Mouse (Mus musculus): ENCODE measurements around the gene Trpm2. TPM values are rescaled to one million over a fixed set of nuclear protein-coding genes. Genes with fewer than 3 reads are reported as not detected.

Gene Trpm2
- polyA plus RNA-seq (2014; fragmentation: Illumina TruSeq; extraction: RNeasy Lipid Tissue Mini Kit (QIAGEN cat#74804); ENCODE audit: low read depth, low replicate concordance), result not detected

GRCm38 (mm10) chr10:77970481-77970880 lies at the start of gene Trpm2:
Gene Trpm2 (minus strand): TSS chr10:77970563.

GRCm38 (mm10) chr10:78009945-78010293 lies 39.6 kb upstream of the Trpm2 start, which contains the start of gene Pfkl:
Gene Pfkl (minus strand): TSS chr10:78010083.

DNA sequence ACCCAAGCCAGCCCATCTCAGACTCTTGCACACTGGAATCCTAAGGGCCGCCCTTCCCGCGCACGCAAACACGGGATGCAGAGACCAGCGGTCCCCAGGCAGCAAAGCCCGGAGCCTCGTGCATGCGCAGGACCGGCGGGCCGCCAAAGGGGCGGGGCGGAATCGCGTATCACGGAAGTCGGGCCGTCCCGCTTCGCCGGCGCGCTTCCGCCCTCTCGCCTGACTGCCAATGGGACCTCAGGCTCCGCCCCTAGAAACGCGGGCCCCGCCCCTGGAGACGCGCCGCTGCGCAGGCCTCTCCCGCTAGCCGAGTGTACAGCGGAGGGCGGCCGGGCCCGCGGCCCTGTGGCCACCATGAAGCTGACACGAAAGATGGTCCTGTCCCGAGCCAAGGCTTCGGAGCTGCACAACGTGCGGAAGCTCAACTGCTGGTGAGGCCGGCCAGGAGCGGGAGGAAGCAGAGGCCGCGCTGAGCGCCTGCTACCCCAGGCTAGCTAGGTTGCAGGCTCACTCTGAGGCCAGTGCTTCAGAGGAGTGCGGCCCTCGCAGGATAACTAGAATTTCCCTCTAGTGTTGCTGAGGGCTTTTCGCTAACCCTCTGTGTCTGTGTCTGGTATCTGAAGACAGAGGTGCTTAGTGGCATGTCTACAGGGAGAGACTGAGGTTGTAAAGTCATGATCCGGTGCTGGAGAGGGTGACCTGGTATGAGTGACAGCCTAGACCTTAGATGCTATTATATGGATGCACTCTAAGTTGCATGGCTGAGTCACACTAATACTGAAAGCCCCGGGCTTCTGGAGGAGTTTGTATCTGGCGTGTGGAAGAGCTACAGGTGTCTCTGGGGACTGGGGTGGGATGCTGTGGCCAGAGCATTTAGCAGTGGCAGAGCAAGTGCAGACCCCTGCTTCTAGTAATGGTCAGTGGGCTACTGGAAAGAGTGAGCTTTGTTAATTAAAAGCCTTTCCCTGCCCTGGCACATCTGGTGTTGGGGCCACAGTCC lies 8.3 kb upstream of the Trpm2 start, which contains the start of gene 1810043G02Rik:
Gene 1810043G02Rik, plus strand, starts transcription at position 174 of the 1,000 bp plus-strand sequence.

DNA sequence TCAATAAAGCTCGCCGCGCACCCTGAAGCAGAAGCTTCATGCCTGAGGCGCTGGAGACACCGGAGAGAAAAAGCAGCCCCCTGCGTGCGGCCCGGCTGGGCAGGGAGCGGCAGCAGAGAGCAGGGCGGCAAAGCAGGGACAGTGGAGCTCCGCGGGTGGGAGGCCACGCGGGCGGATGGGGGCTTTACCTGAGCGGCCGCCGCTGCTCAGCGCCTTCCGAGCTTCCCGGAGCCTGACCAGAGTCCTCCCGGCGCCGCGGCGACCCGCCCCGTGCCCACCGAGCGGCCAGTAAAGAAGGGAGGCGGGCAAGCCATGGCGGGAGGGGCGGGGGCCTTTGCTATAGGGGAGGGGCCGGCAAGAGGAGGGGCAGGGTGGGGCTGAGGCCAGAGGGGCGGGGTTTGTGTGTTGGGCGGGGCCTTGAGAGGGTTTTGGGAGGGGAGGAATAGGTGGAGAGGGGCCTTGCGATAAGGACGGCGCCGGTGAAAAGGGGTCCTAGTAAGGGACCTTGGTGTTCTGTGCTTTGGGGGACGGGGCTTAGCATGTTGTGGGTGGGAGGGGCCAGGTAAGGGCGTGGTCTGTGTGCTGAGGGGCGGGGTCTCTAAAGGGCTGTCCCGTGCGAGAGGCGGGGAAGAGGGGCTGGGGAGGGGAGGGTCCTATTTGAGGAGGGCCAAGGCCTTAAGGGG lies 68.0 kb downstream of the Trpm2 start, which contains the start of gene Lrrc3:
Gene Lrrc3, minus strand, starts transcription at position 326 of the 683 bp plus-strand sequence.

DNA sequence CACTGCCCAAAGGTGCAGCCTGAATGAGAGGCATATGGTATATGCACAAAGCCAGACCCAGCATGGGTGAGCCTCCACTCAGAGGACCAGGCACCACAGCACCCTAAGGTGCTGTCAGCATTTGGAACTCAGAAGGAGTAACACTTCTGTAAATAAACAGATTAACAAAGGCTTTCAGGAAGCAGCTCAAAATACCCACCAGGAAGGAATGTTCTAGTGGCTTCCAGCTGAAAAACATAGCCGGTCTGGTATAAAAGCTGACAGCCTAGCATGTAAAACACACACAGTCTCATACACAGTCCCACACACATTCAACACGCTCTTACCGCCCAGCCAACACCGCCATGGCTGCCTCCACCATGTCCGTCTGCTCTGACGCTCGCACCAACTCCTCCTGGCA lies 108.7 kb downstream of the Trpm2 start, which contains the start of gene Gm3285:
Gene Gm3285, plus strand, starts transcription at position 301 of the 400 bp plus-strand sequence.

Other genes with a start within 250 kb of the Trpm2 start
- not detected for gene Krtap12-1, start 250.0 kb downstream of the Trpm2 start, polyA plus RNA-seq (2014; fragmentation: Illumina TruSeq; extraction: RNeasy Lipid Tissue Mini Kit (QIAGEN cat#74804); ENCODE audit: low read depth, low replicate concordance)
- gene Gm10100, start 244.1 kb downstream of the Trpm2 start, polyA plus RNA-seq (2014; fragmentation: Illumina TruSeq; extraction: RNeasy Lipid Tissue Mini Kit (QIAGEN cat#74804); ENCODE audit: low read depth, low replicate concordance), result not detected
- not detected for gene Gm18596, start 227.9 kb downstream of the Trpm2 start, polyA plus RNA-seq (2014; fragmentation: Illumina TruSeq; extraction: RNeasy Lipid Tissue Mini Kit (QIAGEN cat#74804); ENCODE audit: low read depth, low replicate concordance)
- not detected for gene Gm9736, start 219.2 kb downstream of the Trpm2 start, polyA plus RNA-seq (2014; fragmentation: Illumina TruSeq; extraction: RNeasy Lipid Tissue Mini Kit (QIAGEN cat#74804); ENCODE audit: low read depth, low replicate concordance)
- not detected for gene Gm3233, start 210.9 kb downstream of the Trpm2 start, polyA plus RNA-seq (2014; fragmentation: Illumina TruSeq; extraction: RNeasy Lipid Tissue Mini Kit (QIAGEN cat#74804); ENCODE audit: low read depth, low replicate concordance)
- not detected for gene Gm3238, start 199.2 kb downstream of the Trpm2 start, polyA plus RNA-seq (2014; fragmentation: Illumina TruSeq; extraction: RNeasy Lipid Tissue Mini Kit (QIAGEN cat#74804); ENCODE audit: low read depth, low replicate concordance)
- not detected for gene Gm7138, start 193.6 kb downstream of the Trpm2 start, polyA plus RNA-seq (2014; fragmentation: Illumina TruSeq; extraction: RNeasy Lipid Tissue Mini Kit (QIAGEN cat#74804); ENCODE audit: low read depth, low replicate concordance)
- not detected for gene Gm3250, start 188.0 kb downstream of the Trpm2 start, polyA plus RNA-seq (2014; fragmentation: Illumina TruSeq; extraction: RNeasy Lipid Tissue Mini Kit (QIAGEN cat#74804); ENCODE audit: low read depth, low replicate concordance)
- gene Gm7137, start 182.4 kb downstream of the Trpm2 start, polyA plus RNA-seq (2014; fragmentation: Illumina TruSeq; extraction: RNeasy Lipid Tissue Mini Kit (QIAGEN cat#74804); ENCODE audit: low read depth, low replicate concordance), result not detected
- gene Gm9639, start 175.5 kb downstream of the Trpm2 start, polyA plus RNA-seq (2014; fragmentation: Illumina TruSeq; extraction: RNeasy Lipid Tissue Mini Kit (QIAGEN cat#74804); ENCODE audit: low read depth, low replicate concordance), result not detected
- not detected for gene Gm19668, start 171.4 kb downstream of the Trpm2 start, polyA plus RNA-seq (2014; fragmentation: Illumina TruSeq; extraction: RNeasy Lipid Tissue Mini Kit (QIAGEN cat#74804); ENCODE audit: low read depth, low replicate concordance)
- gene Gm9507, start 158.7 kb downstream of the Trpm2 start, polyA plus RNA-seq (2014; fragmentation: Illumina TruSeq; extraction: RNeasy Lipid Tissue Mini Kit (QIAGEN cat#74804); ENCODE audit: low read depth, low replicate concordance), result not detected
- not detected for gene Gm2696, start 155.9 kb downstream of the Trpm2 start, polyA plus RNA-seq (2014; fragmentation: Illumina TruSeq; extraction: RNeasy Lipid Tissue Mini Kit (QIAGEN cat#74804); ENCODE audit: low read depth, low replicate concordance)
- not detected for gene Krtap10-4, start 143.5 kb downstream of the Trpm2 start, polyA plus RNA-seq (2014; fragmentation: Illumina TruSeq; extraction: RNeasy Lipid Tissue Mini Kit (QIAGEN cat#74804); ENCODE audit: low read depth, low replicate concordance)
- not detected for gene Krtap10-10, start 134.6 kb downstream of the Trpm2 start, polyA plus RNA-seq (2014; fragmentation: Illumina TruSeq; extraction: RNeasy Lipid Tissue Mini Kit (QIAGEN cat#74804); ENCODE audit: low read depth, low replicate concordance)
- not detected for gene Gm36176, start 123.8 kb downstream of the Trpm2 start, polyA plus RNA-seq (2014; fragmentation: Illumina TruSeq; extraction: RNeasy Lipid Tissue Mini Kit (QIAGEN cat#74804); ENCODE audit: low read depth, low replicate concordance)
- gene Gm10318, start 117.7 kb downstream of the Trpm2 start, polyA plus RNA-seq (2014; fragmentation: Illumina TruSeq; extraction: RNeasy Lipid Tissue Mini Kit (QIAGEN cat#74804); ENCODE audit: low read depth, low replicate concordance), result not detected
- not detected for gene Gm3285, start 108.6 kb downstream of the Trpm2 start, polyA plus RNA-seq (2014; fragmentation: Illumina TruSeq; extraction: RNeasy Lipid Tissue Mini Kit (QIAGEN cat#74804); ENCODE audit: low read depth, low replicate concordance)
- gene Lrrc3, start 68.0 kb downstream of the Trpm2 start, polyA plus RNA-seq (2014; fragmentation: Illumina TruSeq; extraction: RNeasy Lipid Tissue Mini Kit (QIAGEN cat#74804); ENCODE audit: low read depth, low replicate concordance), result 1.7 TPM
- 1.6 TPM for gene 1810043G02Rik, start 8.0 kb upstream of the Trpm2 start, polyA plus RNA-seq (2014; fragmentation: Illumina TruSeq; extraction: RNeasy Lipid Tissue Mini Kit (QIAGEN cat#74804); ENCODE audit: low read depth, low replicate concordance)
- 2.0 TPM for gene Pfkl, start 39.5 kb upstream of the Trpm2 start, polyA plus RNA-seq (2014; fragmentation: Illumina TruSeq; extraction: RNeasy Lipid Tissue Mini Kit (QIAGEN cat#74804); ENCODE audit: low read depth, low replicate concordance)
- gene Dnmt3l, start 71.4 kb upstream of the Trpm2 start, polyA plus RNA-seq (2014; fragmentation: Illumina TruSeq; extraction: RNeasy Lipid Tissue Mini Kit (QIAGEN cat#74804); ENCODE audit: low read depth, low replicate concordance), result 39.4 TPM
- not detected for gene Aire, start 73.0 kb upstream of the Trpm2 start, polyA plus RNA-seq (2014; fragmentation: Illumina TruSeq; extraction: RNeasy Lipid Tissue Mini Kit (QIAGEN cat#74804); ENCODE audit: low read depth, low replicate concordance)
- gene Icosl, start 98.7 kb upstream of the Trpm2 start, polyA plus RNA-seq (2014; fragmentation: Illumina TruSeq; extraction: RNeasy Lipid Tissue Mini Kit (QIAGEN cat#74804); ENCODE audit: low read depth, low replicate concordance), result 9.6 TPM
- gene D10Jhu81e, start 199.2 kb upstream of the Trpm2 start, polyA plus RNA-seq (2014; fragmentation: Illumina TruSeq; extraction: RNeasy Lipid Tissue Mini Kit (QIAGEN cat#74804); ENCODE audit: low read depth, low replicate concordance), result 53.9 TPM
- 5.3 TPM for gene Pwp2, start 214.6 kb upstream of the Trpm2 start, polyA plus RNA-seq (2014; fragmentation: Illumina TruSeq; extraction: RNeasy Lipid Tissue Mini Kit (QIAGEN cat#74804); ENCODE audit: low read depth, low replicate concordance)

All from adrenal gland, adult 10 weeks (tissue).